Mouse (Mus musculus) midbrain, embryonic 15.5 days (tissue): ENCODE results near the gene Mmgt2. TPM values are rescaled to one million over a fixed set of nuclear protein-coding genes. Genes with fewer than 3 reads are reported as not detected.

Source experiments
- ATAC-seq: fragments of 200-750 bp; cut with Nextera tagmentation; replicated peaks from 2 replicates; pipeline ENCODE4 v1.8.0; 2017; ENCODE audit warnings: moderate TSS enrichment
- H3K27ac ChIP-seq: fragments of 300-500 bp; sonication (generic); 2 replicates; pipeline ENCODE4 v1.5.1; 2015; ENCODE audit warnings: mild to moderate bottlenecking, inconsistent platforms
- H3K27me3 ChIP-seq: fragments of 300-500 bp; sonication (generic); replicated peaks from 2 replicates; pipeline ENCODE4 v1.6.1; 2015; ENCODE audit warnings: inconsistent platforms
- H3K36me3 ChIP-seq: fragments of 300-500 bp; sonication (generic); replicated peaks from 2 replicates; pipeline ENCODE4 v1.6.1; 2015; ENCODE audit warnings: inconsistent platforms
- H3K4me1 ChIP-seq: fragments of 300-500 bp; sonication (generic); 2 replicates; pipeline ENCODE4 v1.6.1; 2015; ENCODE audit warnings: inconsistent platforms
- H3K4me2 ChIP-seq: fragments of 300-500 bp; sonication (generic); 2 replicates; pipeline ENCODE4 v1.6.1; 2015; ENCODE audit warnings: inconsistent platforms, mild to moderate bottlenecking, moderate library complexity
- H3K4me3 ChIP-seq: fragments of 300-500 bp; sonication (generic); 2 replicates; pipeline ENCODE4 v1.5.1; 2015; ENCODE audit warnings: mild to moderate bottlenecking, inconsistent platforms
- H3K9ac ChIP-seq: fragments of 300-500 bp; sonication (generic); 2 replicates; pipeline ENCODE4 v1.6.1; 2015; ENCODE audit warnings: mild to moderate bottlenecking, inconsistent platforms
- H3K9me3 ChIP-seq: fragments of 300-500 bp; sonication (generic); 2 replicates; pipeline ENCODE4 v1.6.1; 2016; ENCODE audit warnings: inconsistent platforms
- WGBS: fragments of 180-500 bp; shearing (Covaris S2); methylation state at CpG from one replicate; pipeline ENCODE4 v1.1.7; 2015; ENCODE audit warnings: mixed read lengths; 5-methylcytosine and 5-hydroxymethylcytosine counted together
- polyA plus RNA-seq: library from polyadenylated mRNA; unstranded; fragments of >200 nt; fragmentation: Nextera tagmentation; extraction: Ambion mirVana; gene quantifications from 2 replicates; pipeline ENCODE4 v1.2.1, GENCODE M21; 2015

The Mmgt2 gene
- polyA plus RNA-seq, 1 experiment from 2014 or later: 21.6 TPM

GRCm38 (mm10) chr11:62607952-62608201 is 40.6 kb upstream of the Mmgt2 start:
- no peak for ATAC-seq
- 91% methylated on average over 1 of the region's 1 CpGs for WGBS
- Histone ChIP-seq H3K9me3 (no peaks in the 10 kb centered on the region), H3K27me3 (no peaks in the 10 kb centered on the region), H3K27ac (peak overlapping the region; percentile 41; the same call in 1 of the 2 replicates), H3K36me3 (peaks cover 26% of the 10 kb centered on the region), H3K4me2 (no peak overlapping the region), H3K4me1 (peaks cover 46% of the 10 kb centered on the region), H3K9ac (no peak overlapping the region), H3K4me3 (no peak overlapping the region)

GRCm38 (mm10) chr11:62608826-62609675 is 39.4 kb upstream of the Mmgt2 start:
- peaks cover 52% of the 10 kb centered on the region for H3K4me1 ChIP-seq
- H3K27ac ChIP-seq: no peak overlapping the region
- ATAC-seq: no peak
- no peak overlapping the region for H3K4me2 ChIP-seq
- no peaks in the 10 kb centered on the region for H3K9me3 ChIP-seq
- peaks cover 26% of the 10 kb centered on the region for H3K36me3 ChIP-seq
- H3K9ac ChIP-seq: no peak overlapping the region
- no peak overlapping the region for H3K4me3 ChIP-seq
- H3K27me3 ChIP-seq: no peaks in the 10 kb centered on the region
- whole genome bisulfite sequencing: 88% methylated on average over 10 of the region's 10 CpGs

GRCm38 (mm10) chr11:62610304-62610703 is 38.2 kb upstream of the Mmgt2 start:
- Histone ChIP-seq H3K4me1 (peaks cover 51% of the 10 kb centered on the region), H3K9me3 (no peaks in the 10 kb centered on the region), H3K27me3 (no peaks in the 10 kb centered on the region), H3K9ac (no peak overlapping the region), H3K27ac (no peak overlapping the region), H3K4me3 (no peak overlapping the region), H3K36me3 (peaks cover 18% of the 10 kb centered on the region), H3K4me2 (no peak overlapping the region)
- 85% methylated on average over 6 of the region's 6 CpGs for WGBS
- no peak for ATAC-seq

- Histone ChIP-seq H3K9me3 (no peaks in the 10 kb centered on the region), H3K4me3 (no peak overlapping the region), H3K27me3 (no peaks in the 10 kb centered on the region), H3K36me3 (peaks cover 4% of the 10 kb centered on the region), H3K9ac (peak overlapping the region; percentile 33; the same call in 1 of the 2 replicates), H3K4me1 (peaks cover 30% of the 10 kb centered on the region), H3K27ac (peak overlapping the region; percentile 84), H3K4me2 (peak overlapping the region; percentile 52; the same call in 1 of the 2 replicates)
- WGBS: 47% methylated on average over 10 of the region's 10 CpGs
- ATAC-seq: no peak
Measured at GRCm38 (mm10) chr11:62612604-62613003, 35.9 kb upstream of the Mmgt2 start.

GRCm38 (mm10) chr11:62613657-62614365 is 34.7 kb upstream of the Mmgt2 start:
- Histone ChIP-seq H3K27ac (peak overlapping the region; percentile 84), H3K9me3 (no peaks in the 10 kb centered on the region), H3K4me2 (peak overlapping the region; percentile 52), H3K27me3 (no peaks in the 10 kb centered on the region), H3K4me1 (peaks cover 30% of the 10 kb centered on the region), H3K4me3 (peak overlapping the region; percentile 31), H3K9ac (peak overlapping the region; percentile 47), H3K36me3 (peaks cover 3% of the 10 kb centered on the region; the same call in 1 of the 2 replicates)
- ATAC-seq: peak; percentile 96
- WGBS: 4% methylated on average over 19 of the region's 19 CpGs

- H3K4me1 ChIP-seq: peaks cover 30% of the 10 kb centered on the region
- no peak overlapping the region for H3K4me3 ChIP-seq
- WGBS: 79% methylated on average over 8 of the region's 8 CpGs
- no peaks in the 10 kb centered on the region for H3K9me3 ChIP-seq
- ATAC-seq: no peak
- no peak overlapping the region for H3K4me2 ChIP-seq
- H3K36me3 ChIP-seq: peaks cover 3% of the 10 kb centered on the region; the same call in 1 of the 2 replicates
- peak overlapping the region; percentile 84 for H3K27ac ChIP-seq
- H3K27me3 ChIP-seq: no peaks in the 10 kb centered on the region
- no peak overlapping the region for H3K9ac ChIP-seq
Measured at GRCm38 (mm10) chr11:62614876-62615410, 33.5 kb upstream of the Mmgt2 start.

- H3K9me3 ChIP-seq: no peaks in the 10 kb centered on the region
- H3K36me3 ChIP-seq: peaks cover 3% of the 10 kb centered on the region; the same call in 1 of the 2 replicates
- H3K27ac ChIP-seq: no peak overlapping the region
- H3K4me2 ChIP-seq: no peak overlapping the region
- no peak for ATAC-seq
- no peak overlapping the region for H3K9ac ChIP-seq
- H3K27me3 ChIP-seq: no peaks in the 10 kb centered on the region
- H3K4me3 ChIP-seq: no peak overlapping the region
- 91% methylated on average over 4 of the region's 4 CpGs for WGBS
- H3K4me1 ChIP-seq: peaks cover 30% of the 10 kb centered on the region
Measured at GRCm38 (mm10) chr11:62615456-62615855, 33.0 kb upstream of the Mmgt2 start.

- no peaks in the 10 kb centered on the region for H3K9me3 ChIP-seq
- H3K4me2 ChIP-seq: no peak overlapping the region
- H3K4me3 ChIP-seq: no peak overlapping the region
- no peaks in the 10 kb centered on the region for H3K27me3 ChIP-seq
- 97% methylated on average over 8 of the region's 8 CpGs for WGBS
- no peak overlapping the region for H3K9ac ChIP-seq
- ATAC-seq: no peak
- H3K36me3 ChIP-seq: peaks cover 3% of the 10 kb centered on the region; the same call in 1 of the 2 replicates
- H3K4me1 ChIP-seq: peaks cover 9% of the 10 kb centered on the region; the same call in 1 of the 2 replicates
- no peak overlapping the region for H3K27ac ChIP-seq
Measured at GRCm38 (mm10) chr11:62621079-62621478, 27.4 kb upstream of the Mmgt2 start.

- no peak overlapping the region for H3K4me2 ChIP-seq
- no peaks in the 10 kb centered on the region for H3K9me3 ChIP-seq
- H3K4me1 ChIP-seq: peaks cover 9% of the 10 kb centered on the region; the same call in 1 of the 2 replicates
- no peak overlapping the region for H3K4me3 ChIP-seq
- no peak overlapping the region for H3K9ac ChIP-seq
- no peak for ATAC-seq
- peaks cover 3% of the 10 kb centered on the region; the same call in 1 of the 2 replicates for H3K36me3 ChIP-seq
- no peak overlapping the region for H3K27ac ChIP-seq
- H3K27me3 ChIP-seq: no peaks in the 10 kb centered on the region
- WGBS: 86% methylated on average over 4 of the region's 4 CpGs
Measured at GRCm38 (mm10) chr11:62621586-62622283, 26.7 kb upstream of the Mmgt2 start.

GRCm38 (mm10) chr11:62622850-62623249 is 25.6 kb upstream of the Mmgt2 start:
- no peak overlapping the region for H3K4me2 ChIP-seq
- 33% methylated on average over 4 of the region's 4 CpGs for WGBS
- no peak for ATAC-seq
- H3K9ac ChIP-seq: no peak overlapping the region
- no peak overlapping the region for H3K27ac ChIP-seq
- no peaks in the 10 kb centered on the region for H3K36me3 ChIP-seq
- H3K4me3 ChIP-seq: no peak overlapping the region
- no peaks in the 10 kb centered on the region for H3K27me3 ChIP-seq
- H3K4me1 ChIP-seq: peaks cover 10% of the 10 kb centered on the region; the same call in 1 of the 2 replicates
- no peaks in the 10 kb centered on the region for H3K9me3 ChIP-seq

GRCm38 (mm10) chr11:62624341-62625291 is 23.8 kb upstream of the Mmgt2 start:
- ATAC-seq: 0 out of 2 replicates have a peak, but pooled peaks have one; percentile 16

More at GRCm38 (mm10) chr11:62624341-62625291, 23.8 kb upstream of the Mmgt2 start:
- no peak overlapping the region for H3K4me3 ChIP-seq
- no peaks in the 10 kb centered on the region for H3K27me3 ChIP-seq
- H3K4me2 ChIP-seq: no peak overlapping the region
- no peaks in the 10 kb centered on the region for H3K9me3 ChIP-seq
- peaks cover 27% of the 10 kb centered on the region for H3K4me1 ChIP-seq
- 63% methylated on average over 10 of the region's 10 CpGs for WGBS
- H3K9ac ChIP-seq: no peak overlapping the region
- peak overlapping the region; percentile 35 for H3K27ac ChIP-seq
- no peaks in the 10 kb centered on the region for H3K36me3 ChIP-seq
